Mouse (Mus musculus) kidney, postnatal 0 days (tissue): ENCODE data around the gene Sowahc. TPM values are rescaled to one million over a fixed set of nuclear protein-coding genes. Genes with fewer than 3 reads are reported as not detected.

Experiments
- ATAC-seq: fragments of 200-750 bp; cut with Nextera tagmentation; replicated peaks from 2 replicates; pipeline ENCODE4 v1.8.0; 2017; ENCODE audit warnings: low read depth, moderate number of reproducible peaks, moderate TSS enrichment, moderate library complexity; ENCODE audit not compliant: low FRiP score
- DNase-seq: peaks from one replicate; pipeline ENCODE4 v3.0.0-alpha.2; 2016; ENCODE audit warnings: low spot score
- H3K27ac ChIP-seq: fragments of 300-500 bp; sonication (generic); 2 replicates; pipeline ENCODE4 v1.5.1; 2014; ENCODE audit warnings: mild to moderate bottlenecking
- H3K27me3 ChIP-seq: fragments of 300-500 bp; sonication (generic); 2 replicates; pipeline ENCODE4 v1.6.1; 2014; ENCODE audit warnings: low read length, mixed read lengths; ENCODE audit not compliant: insufficient read depth
- H3K36me3 ChIP-seq: fragments of 300-500 bp; sonication (generic); 2 replicates; pipeline ENCODE4 v1.6.1; 2014; ENCODE audit warnings: low read length, mixed read lengths; ENCODE audit not compliant: insufficient read depth
- H3K4me1 ChIP-seq: fragments of 300-500 bp; sonication (generic); replicated peaks from 2 replicates; pipeline ENCODE4 v1.6.1; 2014; ENCODE audit warnings: antibody characterized with exemption, low read length, mixed read lengths; ENCODE audit not compliant: insufficient read depth
- H3K4me2 ChIP-seq: fragments of 300-500 bp; sonication (generic); 2 replicates; pipeline ENCODE4 v1.6.1; 2014; ENCODE audit warnings: mild to moderate bottlenecking, low read length, moderate library complexity, mixed read lengths
- H3K4me3 ChIP-seq: fragments of 300-500 bp; sonication (generic); replicated peaks from 2 replicates; pipeline ENCODE4 v1.5.1; 2014; ENCODE audit warnings: low read depth, low read length
- H3K9ac ChIP-seq: fragments of 300-500 bp; sonication (generic); 2 replicates; pipeline ENCODE4 v1.6.1; 2014; ENCODE audit warnings: low read depth, low read length
- H3K9me3 ChIP-seq: fragments of 300-500 bp; sonication (generic); replicated peaks from 2 replicates; pipeline ENCODE4 v1.6.1; 2016; ENCODE audit warnings: low read length, inconsistent platforms, mixed read lengths
- CTCF ChIP-seq: IDR thresholded peaks from 2 replicates; pipeline ENCODE4 v1.5.1; 2016; ENCODE audit warnings: antibody characterized with exemption, low read depth, mild to moderate bottlenecking, moderate library complexity
- WGBS: fragments of 180-500 bp; shearing (Covaris S2); extraction: QIAGEN DNeasy Blood & Tissue Kit; methylation state at CpG from one replicate; pipeline ENCODE4 v1.1.7; 2014; 5-methylcytosine and 5-hydroxymethylcytosine counted together
- polyA plus RNA-seq: library from polyadenylated mRNA; unstranded; fragments of >200 nt; fragmentation: Nextera tagmentation; extraction: Ambion mirVana; gene quantifications from 2 replicates; pipeline ENCODE4 v1.2.1, GENCODE M21; 2015

Gene Sowahc
- polyA plus RNA-seq, 1 experiment from 2014 or later: 7.6 TPM

GRCm38 (mm10) chr10:59200011-59200410 is 21.7 kb upstream of the Sowahc start:
- no peak for TF ChIP-seq CTCF
- Histone ChIP-seq H3K9ac (no peak overlapping the region), H3K27me3 (no peaks in the 10 kb centered on the region), H3K36me3 (no peaks in the 10 kb centered on the region), H3K4me1 (no peaks in the 10 kb centered on the region), H3K4me3 (no peak overlapping the region), H3K27ac (no peak overlapping the region), H3K9me3 (no peaks in the 10 kb centered on the region), H3K4me2 (no peak overlapping the region)
- DNase-seq (no peak), ATAC-seq (no peak)

GRCm38 (mm10) chr10:59220824-59221472 is 805 bp upstream of the Sowahc start:
- H3K4me1 ChIP-seq: 0 out of 2 replicates have a peak, but pooled peaks cover 12% of the 10 kb centered on the region
- H3K27ac ChIP-seq: peak overlapping the region; percentile 94
- DNase-seq: peak; percentile 65
- H3K4me2 ChIP-seq: peak overlapping the region; percentile 78
- WGBS: 1% methylated on average over 38 of the region's 39 CpGs
- H3K36me3 ChIP-seq: no peaks in the 10 kb centered on the region
- ATAC-seq: no peak
- H3K4me3 ChIP-seq: peak overlapping the region; percentile 82
- TF ChIP-seq CTCF: no peak
- no peaks in the 10 kb centered on the region for H3K9me3 ChIP-seq
- peak overlapping the region; percentile 93 for H3K9ac ChIP-seq
- H3K27me3 ChIP-seq: no peaks in the 10 kb centered on the region

- no peaks in the 10 kb centered on the region for H3K36me3 ChIP-seq
- H3K27me3 ChIP-seq: no peaks in the 10 kb centered on the region
- peak overlapping the region; percentile 94; the same call in 1 of the 2 replicates for H3K27ac ChIP-seq
- no peaks in the 10 kb centered on the region for H3K9me3 ChIP-seq
- H3K4me1 ChIP-seq: 0 out of 2 replicates have a peak, but pooled peaks cover 12% of the 10 kb centered on the region
- H3K9ac ChIP-seq: peak overlapping the region; percentile 93
- peak overlapping the region; percentile 78 for H3K4me2 ChIP-seq
- 2% methylated on average over 48 of the region's 49 CpGs for WGBS
- H3K4me3 ChIP-seq: peak overlapping the region; percentile 82
- DNase-seq (peak; percentile 37), ATAC-seq (no peak; the same call in 1 of the 2 replicates)
- 0 out of 2 replicates have a peak, but pooled peaks have one; percentile 4 for TF ChIP-seq CTCF
Measured at GRCm38 (mm10) chr10:59222271-59223101, 733 bp downstream of the Sowahc start.

- peak overlapping the region; percentile 82 for H3K4me3 ChIP-seq
- no peak for TF ChIP-seq CTCF
- 31% methylated on average over 14 of the region's 14 CpGs for WGBS
- DNase-seq (no peak), ATAC-seq (no peak)
- H3K4me2 ChIP-seq: peak overlapping the region; percentile 78
- no peaks in the 10 kb centered on the region for H3K36me3 ChIP-seq
- H3K27ac ChIP-seq: no peak overlapping the region
- no peaks in the 10 kb centered on the region for H3K9me3 ChIP-seq
- H3K27me3 ChIP-seq: no peaks in the 10 kb centered on the region
- H3K9ac ChIP-seq: peak overlapping the region; percentile 93; the same call in 1 of the 2 replicates
- 0 out of 2 replicates have a peak, but pooled peaks cover 12% of the 10 kb centered on the region for H3K4me1 ChIP-seq
Measured at GRCm38 (mm10) chr10:59223301-59223700, 1.5 kb downstream of the Sowahc start.

- Histone ChIP-seq H3K4me2 (peak overlapping the region; percentile 78), H3K4me3 (no peak overlapping the region), H3K9ac (no peak overlapping the region), H3K27me3 (no peaks in the 10 kb centered on the region), H3K36me3 (no peaks in the 10 kb centered on the region), H3K27ac (no peak overlapping the region), H3K4me1 (0 out of 2 replicates have a peak, but pooled peaks cover 12% of the 10 kb centered on the region), H3K9me3 (no peaks in the 10 kb centered on the region)
- no peak for TF ChIP-seq CTCF
- no peak for DNase-seq
- WGBS: 58% methylated on average over 4 of the region's 4 CpGs
- no peak for ATAC-seq
Measured at GRCm38 (mm10) chr10:59223890-59224289, 2.1 kb downstream of the Sowahc start.

- TF ChIP-seq CTCF: no peak
- ATAC-seq (no peak), DNase-seq (no peak)
- Histone ChIP-seq H3K27ac (no peak overlapping the region), H3K36me3 (no peaks in the 10 kb centered on the region), H3K9me3 (no peaks in the 10 kb centered on the region), H3K4me1 (0 out of 2 replicates have a peak, but pooled peaks cover 12% of the 10 kb centered on the region), H3K4me2 (no peak overlapping the region), H3K27me3 (no peaks in the 10 kb centered on the region), H3K4me3 (no peak overlapping the region), H3K9ac (no peak overlapping the region)
- 85% methylated on average over 2 of the region's 2 CpGs for WGBS
Measured at GRCm38 (mm10) chr10:59225137-59225536, 3.4 kb downstream of the Sowahc start.
